Mouse (Mus musculus): Measurements from ENCODE around the gene Retreg1. TPM values are rescaled to one million over a fixed set of nuclear protein-coding genes. Genes with fewer than 3 reads are reported as not detected.
A peak's percentile ranks its signal among the peaks of the same experiment; 100 is the strongest.

Retreg1 gene
- polyA plus RNA-seq, 1 experiment from 2014 or later: 7.6 TPM

GRCm38 (mm10) chr15:25928831-25929230, 85.9 kb downstream of the Retreg1 start:
- no peak overlapping the region for H3K4me3 ChIP-seq
- no peaks in the 10 kb centered on the region for H3K27me3 ChIP-seq
- no peaks in the 10 kb centered on the region for H3K9me3 ChIP-seq
- H3K36me3 ChIP-seq: no peaks in the 10 kb centered on the region
- H3K9ac ChIP-seq (replicated peaks): no peak overlapping the region
- no peak for ATAC-seq (replicated peaks)
- WGBS: 68% methylated on average over 5 of the region's 5 CpGs
- 0 out of 2 replicates have a peak, but pooled peaks cover 4% of the 10 kb centered on the region for H3K4me1 ChIP-seq
- no peak overlapping the region for H3K4me2 ChIP-seq (replicated peaks)
- no peak overlapping the region for H3K27ac ChIP-seq (replicated peaks)

GRCm38 (mm10) chr15:25929518-25929917, 86.5 kb downstream of the Retreg1 start:
- H3K9ac ChIP-seq (replicated peaks): no peak overlapping the region
- 0 out of 2 replicates have a peak, but pooled peaks cover 4% of the 10 kb centered on the region for H3K4me1 ChIP-seq
- no peak for ATAC-seq (replicated peaks)
- no peaks in the 10 kb centered on the region for H3K36me3 ChIP-seq
- no peak overlapping the region for H3K4me2 ChIP-seq (replicated peaks)
- no peak overlapping the region for H3K27ac ChIP-seq (replicated peaks)
- H3K27me3 ChIP-seq: no peaks in the 10 kb centered on the region
- 88% methylated on average over 11 of the region's 11 CpGs for WGBS
- no peaks in the 10 kb centered on the region for H3K9me3 ChIP-seq
- no peak overlapping the region for H3K4me3 ChIP-seq

- no peaks in the 10 kb centered on the region for H3K9me3 ChIP-seq
- no peaks in the 10 kb centered on the region for H3K27me3 ChIP-seq
- no peak overlapping the region for H3K27ac ChIP-seq (replicated peaks)
- ATAC-seq (replicated peaks): no peak
- no peak overlapping the region for H3K4me2 ChIP-seq (replicated peaks)
- H3K36me3 ChIP-seq: no peaks in the 10 kb centered on the region
- no peak overlapping the region for H3K9ac ChIP-seq (replicated peaks)
- H3K4me1 ChIP-seq: 0 out of 2 replicates have a peak, but pooled peaks cover 4% of the 10 kb centered on the region
- H3K4me3 ChIP-seq: no peak overlapping the region
- WGBS: 84% methylated on average over 10 of the region's 10 CpGs
Measured at GRCm38 (mm10) chr15:25929936-25930335, 87.0 kb downstream of the Retreg1 start.

- Histone ChIP-seq H3K4me1 (0 out of 2 replicates have a peak, but pooled peaks cover 4% of the 10 kb centered on the region), H3K9me3 (no peaks in the 10 kb centered on the region), H3K27ac (replicated peaks) (no peak overlapping the region), H3K36me3 (no peaks in the 10 kb centered on the region), H3K4me2 (replicated peaks) (no peak overlapping the region), H3K27me3 (no peaks in the 10 kb centered on the region), H3K9ac (replicated peaks) (no peak overlapping the region), H3K4me3 (no peak overlapping the region)
- 84% methylated on average over 5 of the region's 5 CpGs for WGBS
- ATAC-seq (replicated peaks): no peak
Measured at GRCm38 (mm10) chr15:25930657-25931056, 87.7 kb downstream of the Retreg1 start.

- WGBS: 92% methylated on average over 9 of the region's 9 CpGs
Measured at GRCm38 (mm10) chr15:25932497-25932896, 89.5 kb downstream of the Retreg1 start.

GRCm38 (mm10) chr15:25932937-25933684, 90.1 kb downstream of the Retreg1 start:
- H3K4me1 ChIP-seq: 0 out of 2 replicates have a peak, but pooled peaks cover 4% of the 10 kb centered on the region
- H3K4me2 ChIP-seq (replicated peaks): no peak overlapping the region
- ATAC-seq (replicated peaks): peak; percentile 11; the same call in 1 of the 2 replicates
- 57% methylated on average over 16 of the region's 16 CpGs for WGBS
- H3K9ac ChIP-seq (replicated peaks): no peak overlapping the region
- no peak overlapping the region for H3K27ac ChIP-seq (replicated peaks)
- H3K9me3 ChIP-seq: no peaks in the 10 kb centered on the region
- H3K27me3 ChIP-seq: no peaks in the 10 kb centered on the region
- H3K36me3 ChIP-seq: no peaks in the 10 kb centered on the region
- no peak overlapping the region for H3K4me3 ChIP-seq

More at GRCm38 (mm10) chr15:25932497-25932896, 89.5 kb downstream of the Retreg1 start:
- Histone ChIP-seq H3K4me1 (0 out of 2 replicates have a peak, but pooled peaks cover 4% of the 10 kb centered on the region), H3K4me2 (replicated peaks) (no peak overlapping the region), H3K36me3 (no peaks in the 10 kb centered on the region), H3K27ac (replicated peaks) (no peak overlapping the region), H3K9me3 (no peaks in the 10 kb centered on the region), H3K9ac (replicated peaks) (no peak overlapping the region), H3K4me3 (no peak overlapping the region), H3K27me3 (no peaks in the 10 kb centered on the region)
- no peak for ATAC-seq (replicated peaks)

- Histone ChIP-seq H3K4me2 (replicated peaks) (no peak overlapping the region), H3K9me3 (no peaks in the 10 kb centered on the region), H3K27ac (replicated peaks) (no peak overlapping the region), H3K27me3 (no peaks in the 10 kb centered on the region), H3K9ac (replicated peaks) (no peak overlapping the region), H3K36me3 (no peaks in the 10 kb centered on the region), H3K4me3 (no peak overlapping the region), H3K4me1 (0 out of 2 replicates have a peak, but pooled peaks cover 4% of the 10 kb centered on the region)
- ATAC-seq (replicated peaks): no peak
- 72% methylated on average over 7 of the region's 7 CpGs for WGBS
Measured at GRCm38 (mm10) chr15:25933685-25934108, 90.7 kb downstream of the Retreg1 start.

GRCm38 (mm10) chr15:25934411-25934810, 91.4 kb downstream of the Retreg1 start:
- Histone ChIP-seq H3K27me3 (no peaks in the 10 kb centered on the region), H3K9ac (replicated peaks) (no peak overlapping the region), H3K9me3 (no peaks in the 10 kb centered on the region), H3K4me3 (no peak overlapping the region), H3K4me2 (replicated peaks) (no peak overlapping the region), H3K27ac (replicated peaks) (no peak overlapping the region), H3K4me1 (0 out of 2 replicates have a peak, but pooled peaks cover 4% of the 10 kb centered on the region), H3K36me3 (no peaks in the 10 kb centered on the region)
- no peak for ATAC-seq (replicated peaks)
- 86% methylated on average over 7 of the region's 7 CpGs for WGBS

GRCm38 (mm10) chr15:25938496-25938895, 95.5 kb downstream of the Retreg1 start:
- WGBS: 87% methylated on average over 7 of the region's 7 CpGs
- H3K27ac ChIP-seq (replicated peaks): no peak overlapping the region
- H3K9me3 ChIP-seq: no peaks in the 10 kb centered on the region
- H3K4me2 ChIP-seq (replicated peaks): no peak overlapping the region
- no peaks in the 10 kb centered on the region for H3K4me1 ChIP-seq
- H3K9ac ChIP-seq (replicated peaks): no peak overlapping the region
- no peak overlapping the region for H3K4me3 ChIP-seq
- H3K27me3 ChIP-seq: no peaks in the 10 kb centered on the region
- no peaks in the 10 kb centered on the region for H3K36me3 ChIP-seq
- ATAC-seq (replicated peaks): no peak

GRCm38 (mm10) chr15:25940397-25941377, 97.7 kb downstream of the Retreg1 start:
- 33% methylated on average over 24 of the region's 24 CpGs for WGBS
- no peaks in the 10 kb centered on the region for H3K36me3 ChIP-seq
- no peak overlapping the region for H3K4me3 ChIP-seq
- H3K4me2 ChIP-seq (replicated peaks): no peak overlapping the region
- ATAC-seq (replicated peaks): no peak
- no peaks in the 10 kb centered on the region for H3K27me3 ChIP-seq
- no peaks in the 10 kb centered on the region for H3K4me1 ChIP-seq
- no peak overlapping the region for H3K27ac ChIP-seq (replicated peaks)
- H3K9ac ChIP-seq (replicated peaks): no peak overlapping the region
- H3K9me3 ChIP-seq: no peaks in the 10 kb centered on the region

- Histone ChIP-seq H3K9ac (replicated peaks) (no peak overlapping the region), H3K27ac (replicated peaks) (no peak overlapping the region), H3K4me3 (no peak overlapping the region), H3K4me1 (no peaks in the 10 kb centered on the region), H3K27me3 (no peaks in the 10 kb centered on the region), H3K36me3 (no peaks in the 10 kb centered on the region), H3K9me3 (no peaks in the 10 kb centered on the region), H3K4me2 (replicated peaks) (no peak overlapping the region)
- WGBS: 78% methylated on average over 11 of the region's 11 CpGs
- no peak for ATAC-seq (replicated peaks)
Measured at GRCm38 (mm10) chr15:25941514-25941913, 98.5 kb downstream of the Retreg1 start.

- ATAC-seq (replicated peaks): no peak
Measured at GRCm38 (mm10) chr15:25942415-25942814, 99.4 kb downstream of the Retreg1 start.

More at GRCm38 (mm10) chr15:25942415-25942814, 99.4 kb downstream of the Retreg1 start:
- Histone ChIP-seq H3K36me3 (no peaks in the 10 kb centered on the region), H3K4me1 (no peaks in the 10 kb centered on the region), H3K4me2 (replicated peaks) (no peak overlapping the region), H3K27ac (replicated peaks) (no peak overlapping the region), H3K4me3 (no peak overlapping the region), H3K27me3 (no peaks in the 10 kb centered on the region), H3K9ac (replicated peaks) (no peak overlapping the region), H3K9me3 (no peaks in the 10 kb centered on the region)
- WGBS: 58% methylated on average over 4 of the region's 4 CpGs

Data from forebrain, embryonic 15.5 days (tissue).